Mouse (Mus musculus) lung, embryonic 16.5 days (tissue): ENCODE data around the gene Pmf1. TPM values are rescaled to one million over a fixed set of nuclear protein-coding genes. Genes with fewer than 3 reads are reported as not detected.

ENCODE experiments used
- ATAC-seq: fragments of 200-750 bp; cut with Nextera tagmentation; 2 replicates; pipeline ENCODE4 v1.8.0; 2017; ENCODE audit warnings: low read depth, mild to moderate bottlenecking, moderate library complexity
- H3K27ac ChIP-seq: fragments of 300-500 bp; sonication (generic); 2 replicates; pipeline ENCODE4 v1.5.1; 2014; ENCODE audit warnings: mild to moderate bottlenecking, control low read depth, low read length
- H3K27me3 ChIP-seq: fragments of 300-500 bp; sonication (generic); 2 replicates; pipeline ENCODE4 v1.6.1; 2014; ENCODE audit warnings: low read depth, low read length, mixed read lengths; ENCODE audit not compliant: control insufficient read depth, insufficient read depth
- H3K36me3 ChIP-seq: fragments of 300-500 bp; sonication (generic); 2 replicates; pipeline ENCODE4 v1.6.1; 2014; ENCODE audit warnings: low read length; ENCODE audit not compliant: control insufficient read depth, insufficient read depth
- H3K4me1 ChIP-seq: fragments of 300-500 bp; sonication (generic); replicated peaks from 2 replicates; pipeline ENCODE4 v1.6.1; 2014; ENCODE audit warnings: low read length, mixed read lengths; ENCODE audit not compliant: control insufficient read depth, insufficient read depth
- H3K4me2 ChIP-seq: fragments of 300-500 bp; sonication (generic); 2 replicates; pipeline ENCODE4 v1.6.1; 2014; ENCODE audit warnings: low read depth, low read length, control low read depth
- H3K4me3 ChIP-seq: fragments of 300-500 bp; sonication (generic); 2 replicates; pipeline ENCODE4 v1.5.1; 2014; ENCODE audit warnings: mild to moderate bottlenecking, low read length, control low read depth
- H3K9ac ChIP-seq: fragments of 300-500 bp; sonication (generic); 2 replicates; pipeline ENCODE4 v1.6.1; 2014; ENCODE audit warnings: low read length, control low read depth
- H3K9me3 ChIP-seq: fragments of 300-500 bp; sonication (generic); 2 replicates; pipeline ENCODE4 v1.6.1; 2016; ENCODE audit warnings: low read length; ENCODE audit not compliant: control insufficient read depth
- WGBS: fragments of 180-500 bp; shearing (Covaris S2); extraction: QIAGEN DNeasy Blood & Tissue Kit; methylation state at CpG from one replicate; pipeline ENCODE4 v1.1.7; 2014; 5-methylcytosine and 5-hydroxymethylcytosine counted together
- polyA plus RNA-seq: library from polyadenylated mRNA; unstranded; fragments of >200 nt; fragmentation: Nextera tagmentation; extraction: Ambion mirVana; gene quantifications from 2 replicates; pipeline ENCODE4 v1.2.1, GENCODE M21; 2015

Gene Pmf1
- polyA plus RNA-seq, 1 experiment from 2014 or later, result 147 TPM

DNA sequence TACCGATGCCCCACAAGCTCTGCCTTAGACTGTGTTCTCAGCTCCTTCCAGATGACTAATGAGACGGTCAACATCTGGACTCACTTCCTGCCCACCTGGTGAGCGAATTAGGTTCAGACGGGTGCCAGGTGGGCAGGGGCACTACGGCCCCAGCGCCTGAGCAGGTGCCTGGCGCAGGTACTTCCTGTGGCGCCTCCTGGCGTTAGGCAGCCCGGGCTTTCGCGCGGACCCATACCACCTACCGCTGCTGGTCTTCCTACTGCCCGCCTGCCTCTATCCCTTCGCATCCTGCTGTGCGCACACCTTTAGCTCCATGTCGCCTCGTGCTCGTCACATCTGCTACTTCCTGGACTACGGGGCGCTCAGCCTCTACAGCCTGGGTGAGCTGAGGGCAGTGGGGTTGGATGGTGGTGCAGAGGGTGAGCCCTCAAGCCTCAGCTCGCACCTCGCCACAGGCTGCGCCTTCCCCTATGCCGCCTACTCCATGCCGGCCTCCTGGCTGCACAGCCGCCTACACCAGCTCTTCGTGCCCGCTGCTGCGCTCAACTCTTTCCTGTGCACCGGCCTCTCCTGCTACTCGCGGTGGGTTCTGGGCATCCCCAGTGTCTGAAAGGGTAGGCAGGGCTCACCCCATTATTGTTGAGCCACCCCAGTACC, 44.3 kb downstream of the Pmf1 start:
- no peak for ATAC-seq
- H3K27me3 ChIP-seq, result peaks cover 8% of the 10 kb centered on the region
- no peak overlapping the region for H3K27ac ChIP-seq
- H3K9ac ChIP-seq, result no peak overlapping the region
- WGBS, result 40% methylated on average over 34 of the region's 34 CpGs
- H3K4me2 ChIP-seq, result no peak overlapping the region
- H3K9me3 ChIP-seq, result no peaks in the 10 kb centered on the region
- H3K36me3 ChIP-seq, result peaks cover 14% of the 10 kb centered on the region
- H3K4me1 ChIP-seq, result peaks cover 13% of the 10 kb centered on the region
- H3K4me3 ChIP-seq, result no peak overlapping the region

DNA sequence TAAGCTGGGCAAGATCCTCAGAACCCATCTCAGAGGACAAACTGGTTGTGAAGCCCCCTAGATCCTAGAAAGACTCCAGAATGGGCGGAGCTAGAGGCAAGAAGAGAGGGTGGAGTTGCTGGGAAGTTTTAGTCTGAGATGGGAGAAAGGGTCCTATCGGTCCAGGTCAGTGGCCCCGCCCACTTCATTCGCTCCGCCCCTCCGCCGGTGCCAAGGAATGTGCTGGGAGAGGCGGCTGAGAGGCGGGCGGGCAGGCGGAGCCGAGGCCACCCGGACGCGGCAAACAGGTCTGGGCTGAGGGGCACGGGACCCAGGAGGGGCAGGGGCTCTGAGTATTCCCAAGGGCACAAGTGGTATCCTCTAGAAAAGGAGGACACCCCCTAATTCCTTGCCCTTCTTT, 45.8 kb downstream of the Pmf1 start, which contains the start of gene Paqr6:
Paqr6 (plus strand) TSS at position 248 of the 400 bp plus-strand sequence.
- H3K4me1 ChIP-seq, result peaks cover 13% of the 10 kb centered on the region
- peak within 1 kb of the TSS; percentile 58 for H3K4me2 ChIP-seq
- H3K9me3 ChIP-seq, result no peaks in the 10 kb centered on the region
- ATAC-seq, result peak; percentile 79
- H3K27ac ChIP-seq, result 0 out of 2 replicates have a peak within 1 kb of the TSS, but pooled peaks have one; percentile 37
- under 1% methylated on average over 13 of the region's 16 CpGs for WGBS
- peaks cover 25% of the 10 kb centered on the region for H3K36me3 ChIP-seq
- H3K9ac ChIP-seq, result peak within 1 kb of the TSS; percentile 34
- peaks cover 8% of the 10 kb centered on the region for H3K27me3 ChIP-seq
- peak within 1 kb of the TSS; percentile 42 for H3K4me3 ChIP-seq

DNA sequence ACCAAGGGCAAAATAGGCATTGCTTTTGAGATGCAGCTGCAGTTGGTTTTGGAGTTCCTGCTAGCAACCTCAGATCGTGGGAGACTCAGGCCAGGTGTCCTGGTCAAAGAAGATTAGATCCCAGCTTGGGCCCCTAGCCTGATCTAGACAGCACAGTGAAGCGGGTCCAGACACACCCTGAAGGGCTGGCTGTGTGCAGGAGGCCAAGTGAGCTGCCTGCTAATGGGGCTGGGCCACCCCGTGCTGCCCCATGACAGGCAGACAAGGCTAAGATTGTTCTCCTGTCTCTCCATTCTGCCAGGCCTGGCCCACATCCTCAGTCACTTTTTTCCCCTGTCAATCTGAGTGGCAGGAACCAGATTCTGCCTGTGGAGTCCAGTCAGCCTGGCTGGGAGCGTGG, 46.4 kb downstream of the Pmf1 start:
- no peaks in the 10 kb centered on the region for H3K9me3 ChIP-seq
- H3K36me3 ChIP-seq, result peaks cover 30% of the 10 kb centered on the region
- H3K4me1 ChIP-seq, result peaks cover 13% of the 10 kb centered on the region
- no peak overlapping the region; the same call in 1 of the 2 replicates for H3K9ac ChIP-seq
- peak; percentile 4; the same call in 1 of the 2 replicates for ATAC-seq
- H3K27me3 ChIP-seq, result peaks cover 8% of the 10 kb centered on the region
- no peak overlapping the region for H3K4me3 ChIP-seq
- 0 out of 2 replicates have a peak overlapping the region, but pooled peaks have one; percentile 37 for H3K27ac ChIP-seq
- 48% methylated on average over 4 of the region's 4 CpGs for WGBS
- H3K4me2 ChIP-seq, result no peak overlapping the region

DNA sequence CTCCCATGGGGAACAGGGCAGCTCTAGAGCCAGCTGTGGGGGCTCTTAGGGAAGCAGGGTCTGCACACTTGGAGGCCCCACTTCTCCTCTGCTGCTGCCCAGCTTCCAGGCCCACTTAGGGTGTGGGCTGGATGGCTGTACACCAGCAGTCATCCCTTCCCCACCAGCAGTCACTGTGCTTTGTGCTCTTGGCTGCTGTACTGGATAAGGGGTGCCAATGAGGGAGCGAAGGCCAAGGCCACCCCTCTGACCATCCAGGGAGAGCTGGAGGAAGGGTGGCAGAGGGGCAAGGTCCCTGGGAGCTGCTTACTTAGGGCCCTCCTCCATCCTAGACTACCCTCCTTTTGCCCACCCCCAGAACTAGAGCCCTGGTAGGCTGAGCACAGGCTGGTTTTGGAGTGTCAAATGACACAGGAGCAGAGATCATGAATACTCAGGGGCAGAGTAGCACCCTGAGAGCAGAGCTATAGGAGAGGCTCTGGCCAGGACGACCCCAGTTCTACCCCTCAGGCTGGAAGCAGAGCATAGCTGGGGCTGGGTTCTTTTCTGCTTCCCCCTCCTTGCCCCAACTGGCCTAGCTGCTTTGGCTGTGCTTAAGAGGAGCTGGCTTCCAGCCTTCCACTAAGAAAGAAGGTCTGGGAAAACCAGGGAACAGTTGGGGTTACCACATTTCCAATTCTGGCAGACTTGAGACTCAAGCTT, 48.4 kb downstream of the Pmf1 start:
- H3K27me3 ChIP-seq, result peaks cover 8% of the 10 kb centered on the region
- ATAC-seq, result no peak
- peaks cover 13% of the 10 kb centered on the region for H3K4me1 ChIP-seq
- peaks cover 41% of the 10 kb centered on the region for H3K36me3 ChIP-seq
- H3K9ac ChIP-seq, result no peak overlapping the region
- no peaks in the 10 kb centered on the region for H3K9me3 ChIP-seq
- no peak overlapping the region for H3K27ac ChIP-seq
- WGBS, result 82% methylated on average over 2 of the region's 2 CpGs
- H3K4me3 ChIP-seq, result no peak overlapping the region
- no peak overlapping the region for H3K4me2 ChIP-seq

DNA sequence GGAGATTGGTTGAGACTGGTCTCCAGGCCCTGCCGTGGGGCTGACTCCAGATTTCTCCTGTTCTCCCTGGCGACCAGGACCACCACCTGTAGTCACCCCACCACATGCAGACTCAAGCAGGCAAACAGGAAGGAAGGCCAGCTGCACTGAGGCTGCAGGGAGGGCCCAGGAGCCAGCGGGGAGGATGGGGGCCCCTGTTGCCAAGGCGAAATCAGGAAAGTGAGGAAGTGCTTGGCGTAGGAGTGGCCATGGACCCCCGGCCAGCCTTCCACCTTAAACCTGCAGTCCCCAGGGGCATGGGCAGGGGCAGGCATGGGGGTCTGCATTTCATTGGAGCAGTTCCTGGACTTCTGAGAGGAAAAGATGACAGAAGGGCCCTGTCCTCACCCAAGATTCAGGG, 49.0 kb downstream of the Pmf1 start:
- H3K36me3 ChIP-seq, result peaks cover 47% of the 10 kb centered on the region

DNA sequence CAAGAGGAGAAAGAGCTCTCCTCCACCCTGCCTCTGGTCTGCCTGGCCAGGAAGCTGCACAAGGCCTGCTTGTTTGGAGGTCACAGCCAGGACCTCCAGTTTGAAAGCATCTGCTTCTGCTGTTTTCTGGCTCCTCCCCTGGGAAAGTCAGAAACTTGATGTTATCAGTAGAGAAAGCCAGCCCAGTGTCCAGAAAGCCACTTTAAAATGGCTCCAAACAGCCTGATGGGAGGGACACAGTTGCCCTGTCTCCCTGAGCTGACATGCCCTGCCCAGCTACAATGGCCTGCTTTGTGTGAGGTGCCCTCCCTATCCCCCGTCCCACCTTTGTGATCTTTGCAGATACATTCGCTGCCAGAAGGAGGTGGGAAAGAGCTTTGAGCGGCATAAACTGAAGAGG, 50.1 kb downstream of the Pmf1 start:
- Histone ChIP-seq H3K4me1 (peaks cover 13% of the 10 kb centered on the region), H3K9me3 (no peaks in the 10 kb centered on the region), H3K27ac (no peak overlapping the region), H3K27me3 (no peaks in the 10 kb centered on the region; the same call in 1 of the 2 replicates), H3K4me2 (no peak overlapping the region), H3K4me3 (no peak overlapping the region), H3K9ac (no peak overlapping the region), H3K36me3 (peaks cover 59% of the 10 kb centered on the region)
- 60% methylated on average over 3 of the region's 3 CpGs for WGBS
- no peak for ATAC-seq

More for the DNA sequence above, 49.0 kb downstream of the Pmf1 start:
- no peak overlapping the region for H3K27ac ChIP-seq
- 64% methylated on average over 6 of the region's 6 CpGs for WGBS
- no peak overlapping the region for H3K4me2 ChIP-seq
- no peaks in the 10 kb centered on the region for H3K9me3 ChIP-seq
- H3K27me3 ChIP-seq, result peaks cover 7% of the 10 kb centered on the region
- H3K4me1 ChIP-seq, result peaks cover 13% of the 10 kb centered on the region
- no peak overlapping the region for H3K4me3 ChIP-seq
- no peak for ATAC-seq
- no peak overlapping the region for H3K9ac ChIP-seq

DNA sequence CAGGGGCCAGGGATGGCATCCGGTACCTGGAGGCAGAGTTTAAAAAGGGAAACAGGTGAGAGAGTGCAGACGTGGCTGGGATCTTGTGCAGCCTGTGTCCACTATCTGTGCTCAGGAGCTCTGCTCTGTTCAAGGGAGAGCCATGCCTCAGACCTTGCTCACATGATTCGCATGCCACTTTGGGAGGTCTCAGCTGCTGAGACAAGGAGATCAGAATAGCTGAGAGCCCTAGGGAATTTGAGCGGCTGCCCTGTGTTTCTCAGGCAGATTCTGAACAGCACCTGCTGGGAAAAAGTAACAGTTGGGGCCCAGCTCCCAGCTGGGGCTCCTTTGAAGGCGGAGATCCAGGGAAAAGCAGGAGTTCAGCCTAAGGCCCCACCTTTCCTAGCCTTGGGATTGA, 50.5 kb downstream of the Pmf1 start:
- Histone ChIP-seq H3K4me3 (no peak overlapping the region), H3K27me3 (no peaks in the 10 kb centered on the region), H3K36me3 (peaks cover 62% of the 10 kb centered on the region), H3K27ac (no peak overlapping the region), H3K9ac (no peak overlapping the region), H3K4me1 (peaks cover 9% of the 10 kb centered on the region), H3K9me3 (no peaks in the 10 kb centered on the region), H3K4me2 (no peak overlapping the region)
- 74% methylated on average over 5 of the region's 5 CpGs for WGBS
- no peak for ATAC-seq

DNA sequence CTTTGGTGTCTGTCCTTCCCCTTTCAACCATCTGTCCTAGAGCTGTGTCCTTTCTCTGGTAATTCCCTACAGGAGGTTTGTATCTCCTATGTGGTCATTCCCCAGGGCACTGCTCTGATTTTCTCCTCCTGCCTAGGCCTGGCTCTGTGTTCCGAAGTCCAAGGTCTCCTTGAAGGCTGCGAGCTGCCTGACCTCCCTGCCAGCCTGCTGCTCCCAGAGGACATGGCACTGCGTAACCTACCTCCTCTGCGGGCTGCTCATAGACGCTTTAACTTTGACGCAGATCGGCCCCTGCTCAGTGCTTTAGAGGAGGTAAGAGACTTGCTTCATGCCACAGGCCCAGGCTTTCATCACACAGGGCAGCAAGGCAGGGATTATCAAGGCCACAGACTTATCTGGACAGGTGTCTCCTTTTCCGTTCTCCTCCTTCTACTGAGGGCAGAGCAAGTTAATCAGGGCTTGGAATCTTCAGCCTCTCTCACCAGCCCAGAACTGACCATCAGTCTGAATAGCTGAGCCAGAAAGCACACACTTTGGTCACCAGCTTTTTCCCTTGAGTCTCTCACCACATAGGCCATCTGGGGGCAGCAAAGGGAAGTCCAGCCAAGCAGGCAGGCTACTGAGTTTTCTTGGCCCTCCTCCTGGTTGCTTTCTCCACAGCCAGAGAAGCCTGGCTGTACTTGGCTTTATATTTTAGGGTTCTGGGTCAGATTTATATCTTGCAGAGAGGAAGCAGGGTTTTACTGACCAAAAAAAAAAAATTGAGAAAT, 55.5 kb downstream of the Pmf1 start:
- H3K4me2 ChIP-seq, result no peak overlapping the region
- H3K36me3 ChIP-seq, result peaks cover 78% of the 10 kb centered on the region
- H3K27ac ChIP-seq, result no peak overlapping the region
- 88% methylated on average over 8 of the region's 8 CpGs for WGBS
- H3K9ac ChIP-seq, result no peak overlapping the region
- no peaks in the 10 kb centered on the region for H3K4me1 ChIP-seq
- no peaks in the 10 kb centered on the region for H3K27me3 ChIP-seq
- ATAC-seq, result no peak
- no peak overlapping the region for H3K4me3 ChIP-seq
- no peaks in the 10 kb centered on the region for H3K9me3 ChIP-seq

DNA sequence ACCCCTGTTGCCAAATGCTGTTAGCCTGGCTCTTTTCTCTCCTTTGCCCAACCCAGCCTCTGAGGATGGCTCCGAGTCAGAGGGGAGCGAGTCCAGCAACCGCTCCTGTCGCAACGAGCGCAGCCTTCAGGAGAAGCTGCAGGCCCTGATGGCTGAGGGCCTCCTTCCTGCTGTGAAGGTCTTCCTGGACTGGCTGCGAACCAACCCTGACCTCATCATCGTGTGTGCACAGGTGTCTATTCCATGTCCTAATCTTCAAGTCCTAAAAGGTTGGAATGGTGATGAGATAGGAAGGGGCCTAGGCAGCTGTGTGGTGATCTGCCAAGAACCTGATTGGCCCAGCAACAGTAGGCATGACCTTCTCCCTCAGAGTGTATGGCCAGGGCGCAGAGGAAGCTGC, 57.2 kb downstream of the Pmf1 start:
- no peak overlapping the region for H3K9ac ChIP-seq
- H3K36me3 ChIP-seq, result peaks cover 77% of the 10 kb centered on the region
- no peaks in the 10 kb centered on the region for H3K9me3 ChIP-seq
- WGBS, result 85% methylated on average over 9 of the region's 9 CpGs
- H3K4me3 ChIP-seq, result no peak overlapping the region
- H3K27me3 ChIP-seq, result no peaks in the 10 kb centered on the region
- H3K27ac ChIP-seq, result no peak overlapping the region
- no peaks in the 10 kb centered on the region for H3K4me1 ChIP-seq
- no peak overlapping the region for H3K4me2 ChIP-seq
- 0 out of 2 replicates have a peak, but pooled peaks have one; percentile 20 for ATAC-seq
